Mouse (Mus musculus) myocyte (in vitro differentiated cells): ENCODE measurements around the gene Mrps6. TPM values are rescaled to one million over a fixed set of nuclear protein-coding genes. Genes with fewer than 3 reads are reported as not detected.
"Not testable (repeated sequence)": the region's sequence is repeated elsewhere in the genome, so short reads cannot be mapped to it uniquely, and the experiment has no call there.

Experiments used
- H3K27me3 ChIP-seq: one replicate; pipeline ENCODE4 v1.6.1; 2011; ENCODE audit not compliant: control insufficient read depth, insufficient read depth, insufficient read length
- H3K36me3 ChIP-seq: one replicate; pipeline ENCODE4 v1.6.1; 2011; ENCODE audit not compliant: control insufficient read depth, insufficient read depth
- H3K4me2 ChIP-seq: one replicate; pipeline ENCODE4 v1.6.1; 2011; ENCODE audit warnings: low read depth, control low read depth
- H3K4me3 ChIP-seq: one replicate; pipeline ENCODE4 v1.5.1; 2011; ENCODE audit warnings: mild to moderate bottlenecking, control low read depth, moderate library complexity
- H3K79me2 ChIP-seq: one replicate; pipeline ENCODE4 v1.6.1; 2011; ENCODE audit not compliant: control insufficient read depth, insufficient read depth
- H3ac ChIP-seq: one replicate; pipeline ENCODE4 v1.6.1; 2011; ENCODE audit not compliant: control insufficient read depth, insufficient read length
- CEBPB ChIP-seq: IDR thresholded peaks from 2 replicates; pipeline ENCODE4 v1.6.1; 2011; ENCODE audit warnings: mild to moderate bottlenecking, moderate library complexity; ENCODE audit not compliant: poor library complexity, insufficient read depth, severe bottlenecking
- E2F4 ChIP-seq: IDR thresholded peaks from one replicate; pipeline ENCODE4 v1.6.1; 2011; ENCODE audit warnings: mild to moderate bottlenecking, control low read depth, moderate library complexity; ENCODE audit not compliant: insufficient read depth
- MAX ChIP-seq: IDR thresholded peaks from one replicate; pipeline ENCODE4 v1.6.1; 2011; ENCODE audit warnings: low read depth, mild to moderate bottlenecking, control low read depth
- MYOD1 ChIP-seq, 3 experiments: IDR thresholded peaks; one replicate each; pipeline ENCODE4 v1.6.1; 2011; ENCODE audit warnings: control low read depth in 2 of 3, low read depth in 2 of 3, mild to moderate bottlenecking in 2 of 3, moderate library complexity in 1 of 3; ENCODE audit not compliant: insufficient read length in 2 of 3, control insufficient read depth in 1 of 3
- MYOG ChIP-seq, 3 experiments: IDR thresholded peaks; one replicate each; pipeline ENCODE4 v1.6.1; 2011; ENCODE audit warnings: control low read depth in 2 of 3, low read depth in 2 of 3, mild to moderate bottlenecking in 2 of 3; ENCODE audit not compliant: insufficient read length in 2 of 3, control insufficient read depth in 1 of 3, insufficient read depth in 1 of 3
- POLR2A ChIP-seq: IDR thresholded peaks from one replicate; pipeline ENCODE4 v1.6.1; 2011; ENCODE audit warnings: low read depth, mild to moderate bottlenecking, control low read depth, moderate library complexity; ENCODE audit not compliant: insufficient read length
- POLR2AphosphoS2 ChIP-seq: IDR thresholded peaks from one replicate; pipeline ENCODE4 v1.6.1; 2011; ENCODE audit warnings: low read depth, control low read depth; ENCODE audit not compliant: insufficient read length
- REST ChIP-seq: IDR thresholded peaks from one replicate; pipeline ENCODE4 v1.6.1; 2011; ENCODE audit warnings: mild to moderate bottlenecking, control low read depth, moderate library complexity; ENCODE audit not compliant: insufficient read depth, insufficient read length
- SRF ChIP-seq: IDR thresholded peaks from one replicate; pipeline ENCODE4 v1.6.1; 2011; ENCODE audit warnings: low read depth; ENCODE audit not compliant: control insufficient read depth, insufficient read length
- TCF12 ChIP-seq: IDR thresholded peaks from one replicate; pipeline ENCODE4 v1.6.1; 2011; ENCODE audit warnings: mild to moderate bottlenecking, control low read depth; ENCODE audit not compliant: poor library complexity, insufficient read depth, severe bottlenecking
- TCF3 ChIP-seq: IDR thresholded peaks from one replicate; pipeline ENCODE4 v1.6.1; 2011; ENCODE audit warnings: low read depth, control low read depth; ENCODE audit not compliant: insufficient read length
- USF1 ChIP-seq: IDR thresholded peaks from one replicate; pipeline ENCODE4 v1.6.1; 2011; ENCODE audit warnings: low read depth, mild to moderate bottlenecking, control low read depth, moderate library complexity
- polyA plus RNA-seq: library from polyadenylated mRNA; unstranded; fragments of >200 nt; fragmentation: generic; extraction: Trizol; gene quantifications from one replicate; pipeline ENCODE4 v1.2.1, GENCODE M21; 2012; ENCODE audit warnings: missing spikeins

Mrps6 gene
- polyA plus RNA-seq, 1 experiment = 121 TPM

GRCm38 (mm10) chr16:92100111-92100510, 42.0 kb downstream of the Mrps6 start:
- no peaks in the 10 kb centered on the region for H3K36me3 ChIP-seq
- H3K27me3 ChIP-seq = no peaks in the 10 kb centered on the region
- H3K79me2 ChIP-seq = no peaks in the 10 kb centered on the region
- H3ac ChIP-seq = no peak overlapping the region
- no peak for TF ChIP-seq POLR2A
- no peak for TF ChIP-seq MYOG (IDR thresholded peaks at IDR 0.05; ENCODE audit: control insufficient read depth in 1 of 3, insufficient read depth in 1 of 3, insufficient read length in 2 of 3, low read depth in 2 of 3)
- no peak for TF ChIP-seq USF1
- TF ChIP-seq POLR2AphosphoS2 = no peak
- no peak for TF ChIP-seq CEBPB
- no peak for TF ChIP-seq TCF12
- no peak for TF ChIP-seq MAX
- TF ChIP-seq REST = no peak
- no peak for TF ChIP-seq TCF3
- TF ChIP-seq SRF = no peak
- no peak for TF ChIP-seq E2F4
- TF ChIP-seq MYOD1 (IDR thresholded peaks at IDR 0.05; ENCODE audit: control insufficient read depth in 1 of 3, insufficient read length in 2 of 3, low read depth in 2 of 3) = no peak
- H3K4me2 ChIP-seq = no peak overlapping the region
- no peak overlapping the region for H3K4me3 ChIP-seq

- peaks cover 6% of the 10 kb centered on the region for H3K36me3 ChIP-seq
- no peak overlapping the region for H3K4me3 ChIP-seq
Measured at GRCm38 (mm10) chr16:92102115-92102514, 44.0 kb downstream of the Mrps6 start.

GRCm38 (mm10) chr16:92102931-92103330, 44.9 kb downstream of the Mrps6 start:
- H3K79me2 ChIP-seq, H3K36me3 ChIP-seq, H3ac ChIP-seq, H3K4me3 ChIP-seq, H3K27me3 ChIP-seq, H3K4me2 ChIP-seq: not testable (repeated sequence)

More at GRCm38 (mm10) chr16:92102115-92102514, 44.0 kb downstream of the Mrps6 start:
- Histone ChIP-seq H3K79me2 (peaks cover 9% of the 10 kb centered on the region), H3K27me3 (no peaks in the 10 kb centered on the region), H3K4me2 (no peak overlapping the region), H3ac (no peak overlapping the region)
- TF ChIP-seq MYOG (IDR thresholded peaks at IDR 0.05; ENCODE audit: control insufficient read depth in 1 of 3, insufficient read depth in 1 of 3, insufficient read length in 2 of 3, low read depth in 2 of 3) = peak in 1 of 3 experiments; percentile 25
- no peak for TF ChIP-seq POLR2A

GRCm38 (mm10) chr16:92103572-92104331, 45.7 kb downstream of the Mrps6 start:
- Histone ChIP-seq H3K4me2 (no peak overlapping the region), H3K36me3 (peaks cover 6% of the 10 kb centered on the region)
- no peak for TF ChIP-seq CEBPB

GRCm38 (mm10) chr16:92104332-92104590, 46.2 kb downstream of the Mrps6 start:
- no peak overlapping the region for H3K4me3 ChIP-seq
- no peak overlapping the region for H3ac ChIP-seq
- peaks cover 9% of the 10 kb centered on the region for H3K79me2 ChIP-seq
- no peak overlapping the region for H3K4me2 ChIP-seq
- TF ChIP-seq POLR2AphosphoS2 = no peak
- no peak for TF ChIP-seq USF1
- TF ChIP-seq MYOG (IDR thresholded peaks at IDR 0.05; ENCODE audit: control insufficient read depth in 1 of 3, insufficient read depth in 1 of 3, insufficient read length in 2 of 3, low read depth in 2 of 3) = no peak
- peaks cover 6% of the 10 kb centered on the region for H3K36me3 ChIP-seq
- H3K27me3 ChIP-seq = no peaks in the 10 kb centered on the region

More at GRCm38 (mm10) chr16:92103572-92104331, 45.7 kb downstream of the Mrps6 start:
- H3ac ChIP-seq = no peak overlapping the region
- no peak overlapping the region for H3K4me3 ChIP-seq
- H3K27me3 ChIP-seq = no peaks in the 10 kb centered on the region
- peaks cover 9% of the 10 kb centered on the region for H3K79me2 ChIP-seq

- no peak overlapping the region for H3K4me2 ChIP-seq
- H3ac ChIP-seq = no peak overlapping the region
- TF ChIP-seq MYOD1 (IDR thresholded peaks at IDR 0.05; ENCODE audit: control insufficient read depth in 1 of 3, insufficient read length in 2 of 3, low read depth in 2 of 3) = no peak
- no peak for TF ChIP-seq TCF12
- no peak for TF ChIP-seq CEBPB
- TF ChIP-seq REST = no peak
- no peak for TF ChIP-seq E2F4
- TF ChIP-seq POLR2AphosphoS2 = no peak
- no peak for TF ChIP-seq TCF3
- TF ChIP-seq SRF = no peak
- TF ChIP-seq MYOG (IDR thresholded peaks at IDR 0.05; ENCODE audit: control insufficient read depth in 1 of 3, insufficient read depth in 1 of 3, insufficient read length in 2 of 3, low read depth in 2 of 3) = no peak
- no peak for TF ChIP-seq MAX
- no peak for TF ChIP-seq POLR2A
- no peak for TF ChIP-seq USF1
- H3K27me3 ChIP-seq = no peaks in the 10 kb centered on the region
- H3K36me3 ChIP-seq = peaks cover 6% of the 10 kb centered on the region
- H3K79me2 ChIP-seq = peaks cover 9% of the 10 kb centered on the region
- H3K4me3 ChIP-seq = no peak overlapping the region
Measured at GRCm38 (mm10) chr16:92104951-92105350, 46.9 kb downstream of the Mrps6 start.
